Mouse (Mus musculus) midbrain, embryonic 10.5 days (tissue): ENCODE data around the gene Cdk15. TPM values are rescaled to one million over a fixed set of nuclear protein-coding genes. Genes with fewer than 3 reads are reported as not detected.

ENCODE experiments used
- DNase-seq: peaks from one replicate; pipeline ENCODE4 v3.0.0-alpha.2; 2017; ENCODE audit warnings: low spot score
- H3K27ac ChIP-seq: fragments of 300-500 bp; sonication (generic); replicated peaks from 2 replicates; pipeline ENCODE4 v1.5.1; 2016; ENCODE audit warnings: mild to moderate bottlenecking
- H3K27me3 ChIP-seq: fragments of 300-500 bp; sonication (generic); 2 replicates; pipeline ENCODE4 v1.6.1; 2016; ENCODE audit warnings: low read depth, mild to moderate bottlenecking; ENCODE audit not compliant: poor library complexity, severe bottlenecking
- H3K36me3 ChIP-seq: fragments of 300-500 bp; sonication (generic); 2 replicates; pipeline ENCODE4 v1.6.1; 2016; ENCODE audit warnings: mild to moderate bottlenecking, moderate library complexity
- H3K4me1 ChIP-seq: fragments of 300-500 bp; sonication (generic); 2 replicates; pipeline ENCODE4 v1.6.1; 2016
- H3K4me3 ChIP-seq: fragments of 300-500 bp; sonication (generic); 2 replicates; pipeline ENCODE4 v1.5.1; 2016; ENCODE audit warnings: mild to moderate bottlenecking, moderate library complexity
- H3K9me3 ChIP-seq: fragments of 300-500 bp; sonication (generic); replicated peaks from 2 replicates; pipeline ENCODE4 v1.6.1; 2016; ENCODE audit warnings: mild to moderate bottlenecking
- WGBS: fragments of 180-500 bp; shearing (Covaris S2); methylation state at CpG from one replicate; pipeline ENCODE4 v1.1.7; 2016; 5-methylcytosine and 5-hydroxymethylcytosine counted together
- polyA plus RNA-seq: library from polyadenylated mRNA; unstranded; fragments of >200 nt; fragmentation: Nextera tagmentation; extraction: Ambion mirVana; gene quantifications from 2 replicates; pipeline ENCODE4 v1.2.1, GENCODE M21; 2016

Gene Cdk15
- polyA plus RNA-seq, 1 experiment from 2014 or later, result 0.77 TPM

GRCm38 (mm10) chr1:59340814-59341588 lies 84.3 kb downstream of the Cdk15 start:
- DNase-seq, result peak; percentile 48
- Histone ChIP-seq H3K27me3 (peaks cover 24% of the 10 kb centered on the region; the same call in 1 of the 2 replicates), H3K9me3 (peaks cover 11% of the 10 kb centered on the region), H3K36me3 (no peaks in the 10 kb centered on the region), H3K4me3 (peak overlapping the region; percentile 40), H3K27ac (peak overlapping the region; percentile 76), H3K4me1 (peaks cover 31% of the 10 kb centered on the region)
- 5% methylated on average over 16 of the region's 16 CpGs for WGBS

GRCm38 (mm10) chr1:59341697-59342096 lies 85.0 kb downstream of the Cdk15 start:
- Histone ChIP-seq H3K27me3 (peaks cover 24% of the 10 kb centered on the region; the same call in 1 of the 2 replicates), H3K9me3 (peaks cover 11% of the 10 kb centered on the region), H3K27ac (peak overlapping the region; percentile 76), H3K4me3 (peak overlapping the region; percentile 40), H3K4me1 (peaks cover 31% of the 10 kb centered on the region), H3K36me3 (no peaks in the 10 kb centered on the region)
- 22% methylated on average over 3 of the region's 3 CpGs for WGBS
- no peak for DNase-seq

- H3K4me3 ChIP-seq, result no peak overlapping the region
- H3K27me3 ChIP-seq, result peaks cover 24% of the 10 kb centered on the region; the same call in 1 of the 2 replicates
- H3K4me1 ChIP-seq, result peaks cover 31% of the 10 kb centered on the region
- WGBS, result 66% methylated on average over 6 of the region's 6 CpGs
- H3K27ac ChIP-seq, result peak overlapping the region; percentile 76
- no peak for DNase-seq
- H3K9me3 ChIP-seq, result peaks cover 11% of the 10 kb centered on the region
- H3K36me3 ChIP-seq, result no peaks in the 10 kb centered on the region
Observed at GRCm38 (mm10) chr1:59342146-59342545, 85.4 kb downstream of the Cdk15 start.

- no peak overlapping the region for H3K4me3 ChIP-seq
- no peak for DNase-seq
- H3K4me1 ChIP-seq, result no peaks in the 10 kb centered on the region
- no peaks in the 10 kb centered on the region for H3K27me3 ChIP-seq
- WGBS, result 81% methylated on average over 4 of the region's 4 CpGs
- no peaks in the 10 kb centered on the region for H3K36me3 ChIP-seq
- peaks cover 11% of the 10 kb centered on the region; the same call in 1 of the 2 replicates for H3K9me3 ChIP-seq
- no peak overlapping the region for H3K27ac ChIP-seq
Observed at GRCm38 (mm10) chr1:59352706-59353105, 96.0 kb downstream of the Cdk15 start.

GRCm38 (mm10) chr1:59355440-59355839 lies 98.7 kb downstream of the Cdk15 start:
- Histone ChIP-seq H3K9me3 (peaks cover 4% of the 10 kb centered on the region; the same call in 1 of the 2 replicates), H3K36me3 (no peaks in the 10 kb centered on the region), H3K27ac (no peak overlapping the region), H3K4me1 (no peaks in the 10 kb centered on the region), H3K4me3 (no peak overlapping the region), H3K27me3 (no peaks in the 10 kb centered on the region)
- DNase-seq, result no peak
- WGBS, result 92% methylated on average over 9 of the region's 9 CpGs

- 95% methylated on average over 9 of the region's 9 CpGs for WGBS
- DNase-seq, result no peak
- no peaks in the 10 kb centered on the region for H3K9me3 ChIP-seq
- H3K36me3 ChIP-seq, result no peaks in the 10 kb centered on the region
- H3K27me3 ChIP-seq, result no peaks in the 10 kb centered on the region
- no peak overlapping the region for H3K27ac ChIP-seq
- H3K4me1 ChIP-seq, result no peaks in the 10 kb centered on the region
- no peak overlapping the region for H3K4me3 ChIP-seq
Observed at GRCm38 (mm10) chr1:59359136-59359535, 102.4 kb downstream of the Cdk15 start.

GRCm38 (mm10) chr1:59360834-59361233 lies 104.1 kb downstream of the Cdk15 start:
- Histone ChIP-seq H3K27me3 (no peaks in the 10 kb centered on the region), H3K4me3 (no peak overlapping the region), H3K36me3 (no peaks in the 10 kb centered on the region), H3K4me1 (no peaks in the 10 kb centered on the region), H3K9me3 (no peaks in the 10 kb centered on the region), H3K27ac (no peak overlapping the region)
- DNase-seq, result no peak
- whole genome bisulfite sequencing, result 75% methylated on average over 3 of the region's 3 CpGs

GRCm38 (mm10) chr1:59361460-59361859 lies 104.8 kb downstream of the Cdk15 start:
- H3K27me3 ChIP-seq, result 0 out of 2 replicates have a peak, but pooled peaks cover under 1% of the 10 kb centered on the region
- H3K36me3 ChIP-seq, result no peaks in the 10 kb centered on the region
- no peaks in the 10 kb centered on the region for H3K4me1 ChIP-seq
- H3K4me3 ChIP-seq, result no peak overlapping the region
- 78% methylated on average over 4 of the region's 4 CpGs for WGBS
- DNase-seq, result no peak
- no peaks in the 10 kb centered on the region for H3K9me3 ChIP-seq
- H3K27ac ChIP-seq, result no peak overlapping the region

GRCm38 (mm10) chr1:59361966-59362365 lies 105.3 kb downstream of the Cdk15 start:
- Histone ChIP-seq H3K9me3 (no peaks in the 10 kb centered on the region), H3K4me3 (no peak overlapping the region), H3K27me3 (0 out of 2 replicates have a peak, but pooled peaks cover 5% of the 10 kb centered on the region), H3K27ac (no peak overlapping the region), H3K36me3 (no peaks in the 10 kb centered on the region), H3K4me1 (no peaks in the 10 kb centered on the region)
- DNase-seq, result no peak
- WGBS, result 87% methylated on average over 4 of the region's 4 CpGs

- no peak overlapping the region for H3K27ac ChIP-seq
- H3K4me3 ChIP-seq, result no peak overlapping the region
- H3K27me3 ChIP-seq, result peaks cover 19% of the 10 kb centered on the region; the same call in 1 of the 2 replicates
- H3K36me3 ChIP-seq, result no peaks in the 10 kb centered on the region
- H3K4me1 ChIP-seq, result peaks cover 7% of the 10 kb centered on the region
- H3K9me3 ChIP-seq, result no peaks in the 10 kb centered on the region
- 86% methylated on average over 9 of the region's 9 CpGs for WGBS
- DNase-seq, result no peak
Observed at GRCm38 (mm10) chr1:59364463-59365040, 107.8 kb downstream of the Cdk15 start.

- DNase-seq, result no peak
- 37% methylated on average over 13 of the region's 13 CpGs for WGBS
- H3K27ac ChIP-seq, result no peak overlapping the region
Observed at GRCm38 (mm10) chr1:59367928-59368648, 111.4 kb downstream of the Cdk15 start.

GRCm38 (mm10) chr1:59368649-59369319 lies 112.1 kb downstream of the Cdk15 start:
- H3K27me3 ChIP-seq, result peaks cover 19% of the 10 kb centered on the region; the same call in 1 of the 2 replicates
- H3K27ac ChIP-seq, result no peak overlapping the region
- DNase-seq, result no peak
- no peak overlapping the region for H3K4me3 ChIP-seq
- 84% methylated on average over 10 of the region's 10 CpGs for WGBS
- no peaks in the 10 kb centered on the region for H3K36me3 ChIP-seq
- H3K9me3 ChIP-seq, result no peaks in the 10 kb centered on the region
- peaks cover 7% of the 10 kb centered on the region for H3K4me1 ChIP-seq

More at GRCm38 (mm10) chr1:59367928-59368648, 111.4 kb downstream of the Cdk15 start:
- Histone ChIP-seq H3K27me3 (peaks cover 19% of the 10 kb centered on the region; the same call in 1 of the 2 replicates), H3K4me1 (peaks cover 7% of the 10 kb centered on the region), H3K4me3 (no peak overlapping the region), H3K36me3 (no peaks in the 10 kb centered on the region), H3K9me3 (no peaks in the 10 kb centered on the region)
